ENCODE assay signal across 10 mouse cellular contexts in the genomic region with DNA sequence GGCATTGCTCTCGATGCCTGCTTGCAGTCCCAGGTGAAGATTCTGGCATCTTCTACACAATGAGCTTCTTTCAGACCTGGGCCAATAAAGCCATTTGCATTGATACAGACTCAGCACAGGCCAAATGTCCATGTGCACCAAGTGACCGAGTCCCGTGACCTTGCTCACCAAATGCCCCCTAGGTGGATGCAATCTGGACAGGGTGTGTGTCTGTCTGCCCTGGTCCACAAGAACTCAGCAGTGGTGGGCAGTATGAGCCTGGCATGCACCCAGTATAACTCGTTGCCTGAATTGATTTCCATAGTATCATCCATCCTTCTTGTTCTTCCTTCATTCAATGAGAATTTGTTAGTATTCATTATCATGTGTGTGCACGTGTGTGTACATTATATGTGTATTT. TPM values are rescaled to one million over a fixed set of nuclear protein-coding genes. Genes with fewer than 3 reads are reported as not detected.
"Had no signal": no experiment of that assay in that cellular context is flagged by ENCODE, and none has a peak within 500 bp of the region (broad histone marks: within the 10 kb centered on the region; RNA-seq: fewer than 3 reads in every experiment).

No protein-coding gene starts in this region.

- DNase-seq: liver, postnatal 0 days; lung, adult 2 months; lung, postnatal 14 days; lung, postnatal 36 days; right cerebral cortex, postnatal 14 days; thymus, adult 2 months; thymus, postnatal 25 days; thymus, postnatal 4 days had no signal

RNA-seq across cellular contexts. Expression of gene Sync, which starts 4.2 kb away (rescaled TPM):
- total RNA-seq: monocyte, adult 5-6 weeks had no signal

RNA-seq across cellular contexts. Expression of gene C77080, which starts 22.0 kb away (rescaled TPM):
- total RNA-seq: neutrophil, adult 5-6 weeks had no signal
